Mouse (Mus musculus): ENCODE measurements around the gene Rbl2. TPM values are rescaled to one million over a fixed set of nuclear protein-coding genes. Genes with fewer than 3 reads are reported as not detected.

Gene Rbl2
- polyA plus RNA-seq (2012; rRNA removed) = 18.9 and 23.1 TPM in 2 replicates

DNA sequence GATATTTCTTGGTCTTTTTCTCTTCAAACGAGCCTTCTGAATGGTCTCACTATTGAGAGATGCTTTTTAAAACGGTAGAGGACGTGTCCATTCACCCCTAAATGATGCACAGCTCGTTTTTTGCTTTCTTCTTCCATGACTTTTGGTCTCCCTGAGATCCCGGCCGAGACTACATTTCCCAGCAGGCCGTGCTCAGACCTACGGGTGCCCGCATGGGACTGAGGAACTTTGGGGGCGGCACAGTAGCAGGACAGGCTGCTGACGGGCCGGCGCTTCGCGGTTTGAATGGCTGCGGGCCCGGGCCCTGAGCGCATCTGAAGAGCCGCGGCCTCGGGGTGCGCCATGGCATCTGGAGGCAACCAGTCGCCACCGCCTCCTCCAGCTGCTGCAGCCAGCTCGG lies at the start of gene Rbl2:
Gene Rbl2, plus strand, starts transcription at position 224 of the 400 bp plus-strand sequence.

Other genes starting within 250 kb of the Rbl2 start
- 228 and 258 TPM in 2 replicates for gene Chd9, start 241.7 kb upstream of the Rbl2 start, polyA plus RNA-seq (2012; rRNA removed)
- gene Aktip, start 129.9 kb downstream of the Rbl2 start, polyA plus RNA-seq (2012; rRNA removed) = 20.7 and 27.6 TPM in 2 replicates
- gene Rpgrip1l, start 243.2 kb downstream of the Rbl2 start, polyA plus RNA-seq (2012; rRNA removed) = 1.1 and 1.7 TPM in 2 replicates
- gene Fto, start 243.5 kb downstream of the Rbl2 start, polyA plus RNA-seq (2012; rRNA removed) = 34.1 and 43.3 TPM in 2 replicates

Measured in ovary, adult 2 months (tissue).